Mouse (Mus musculus): ENCODE measurements at regions not wholly inside any gene's neighbourhood (a gene's known extent, or its start where the extent isn't known, plus 50 kb on each side); places are given as distances from the start of the nearest gene placed in this dataset.
"Not testable (repeated sequence)": the region's sequence is repeated elsewhere in the genome, so short reads cannot be mapped to it uniquely, and the experiment has no call there.

- no peak for DNase-seq
Measured at GRCm38 (mm10) chr1:189156906-189157305, 149.3 kb upstream of the Kctd3 start.

GRCm38 (mm10) chr1:189154376-189154775 is 146.7 kb upstream of the Kctd3 start:
- no peak for DNase-seq

GRCm38 (mm10) chr1:189153150-189153549 is 145.5 kb upstream of the Kctd3 start:
- no peak for DNase-seq

GRCm38 (mm10) chr1:189142982-189143451 is 135.4 kb upstream of the Kctd3 start:
- DNase-seq: no peak

DNA sequence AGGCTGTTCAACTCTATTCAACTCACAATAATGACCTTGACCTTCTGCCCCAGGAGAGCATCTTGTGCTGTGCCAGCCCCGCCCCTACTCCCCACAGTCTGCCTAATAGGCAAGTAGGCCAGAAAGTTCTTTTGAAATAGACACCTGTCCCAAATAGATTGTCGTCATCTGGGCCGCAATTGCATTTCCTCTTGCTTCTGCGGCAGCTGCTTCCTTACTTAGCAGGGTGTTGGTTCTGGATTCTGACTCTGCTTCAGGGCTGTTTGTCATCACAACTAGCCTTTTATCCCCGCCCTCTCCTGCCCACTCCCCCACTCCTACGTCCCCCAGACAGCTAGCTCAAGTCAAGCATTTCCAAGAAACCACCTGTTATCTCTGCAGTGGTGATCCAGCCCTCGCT is 134.9 kb upstream of the Kctd3 start:
- DNase-seq: no peak

DNA sequence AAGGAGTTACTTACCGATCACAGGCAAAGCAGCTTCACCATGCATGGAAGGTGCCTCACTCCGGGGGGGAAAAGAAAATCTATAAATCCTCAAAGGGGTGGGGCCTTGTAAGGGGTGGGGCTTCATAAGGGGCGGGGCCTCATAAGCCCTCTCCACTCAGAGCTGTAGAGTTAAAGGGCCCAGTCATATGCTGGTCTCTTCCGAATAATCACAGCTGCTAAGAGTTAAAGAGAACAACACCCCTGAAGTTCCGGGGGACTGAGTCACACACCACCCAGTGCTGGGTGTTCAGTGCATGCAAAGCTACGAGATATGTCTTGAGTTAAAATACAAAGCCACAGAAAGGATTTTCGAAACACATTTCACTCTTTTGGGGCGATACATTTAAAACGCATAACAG is 134.1 kb upstream of the Kctd3 start:
- DNase-seq: no peak

- DNase-seq: no peak
Measured at GRCm38 (mm10) chr1:189136731-189137385, 129.2 kb upstream of the Kctd3 start.

GRCm38 (mm10) chr1:189135826-189136225 is 128.2 kb upstream of the Kctd3 start:
- no peak for DNase-seq

DNA sequence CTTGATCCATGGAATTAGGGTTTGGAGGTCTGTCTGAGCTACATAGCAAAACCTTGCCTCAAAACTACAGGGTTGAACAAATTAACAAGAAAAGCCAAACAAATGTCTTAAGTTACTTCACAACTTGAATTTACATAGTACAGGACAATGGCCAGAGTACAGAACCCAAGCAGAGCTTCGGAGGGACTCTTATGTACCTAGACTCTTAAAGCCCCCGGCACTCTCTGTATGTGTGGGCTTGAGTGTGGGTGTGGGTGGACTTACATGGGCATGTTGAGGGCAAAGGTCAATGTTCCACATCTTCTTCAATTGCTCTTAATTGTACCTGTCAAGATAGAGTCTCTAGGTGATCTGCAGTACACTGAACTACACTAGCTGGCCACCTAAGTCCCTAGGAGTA is 121.1 kb upstream of the Kctd3 start:
- DNase-seq: no peak

DNA sequence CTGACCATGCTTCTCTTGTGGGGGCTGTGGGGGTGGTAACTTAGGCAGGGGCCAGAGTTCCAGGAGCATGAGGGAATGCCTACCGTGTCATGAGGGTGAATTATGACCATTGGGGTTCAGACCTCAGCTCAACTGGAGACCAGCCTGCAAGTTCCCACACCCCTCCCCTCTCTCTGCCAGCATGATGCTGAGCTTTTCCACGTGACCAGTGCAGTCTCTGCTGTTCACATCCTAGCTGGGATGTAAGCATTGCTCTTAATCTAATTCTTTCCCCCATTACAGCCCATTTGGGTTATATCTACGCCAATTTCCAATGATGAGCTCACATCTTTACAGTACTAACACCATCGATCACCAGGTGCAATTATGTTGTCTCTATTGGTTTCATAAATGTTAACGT is 120.6 kb upstream of the Kctd3 start:
- DNase-seq: not testable (repeated sequence)

- no peak for DNase-seq
Measured at GRCm38 (mm10) chr1:189127367-189127766, 119.7 kb upstream of the Kctd3 start.

- no peak for DNase-seq
Measured at GRCm38 (mm10) chr1:189119941-189120735, 112.5 kb upstream of the Kctd3 start.

- not testable (repeated sequence) for DNase-seq
Measured at GRCm38 (mm10) chr1:189119005-189119404, 111.4 kb upstream of the Kctd3 start.

DNA sequence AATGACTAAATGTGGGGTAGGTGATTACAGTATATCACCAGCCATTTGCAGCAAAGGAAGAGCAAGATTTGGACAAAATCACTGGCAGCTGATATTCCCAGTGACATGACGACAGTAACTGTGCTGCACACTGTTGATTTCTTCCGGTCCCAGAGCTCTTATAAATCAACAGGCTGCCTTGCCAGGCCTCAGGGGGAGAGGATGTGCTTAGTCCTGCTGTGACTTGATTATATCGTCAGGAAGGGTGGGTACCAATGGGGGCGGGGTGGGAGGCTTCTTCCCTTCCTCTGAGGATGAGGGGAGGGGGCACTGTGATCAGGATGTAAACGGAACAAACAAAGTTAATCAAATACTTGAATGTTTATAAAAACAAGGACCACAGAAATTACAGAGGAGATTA is 110.9 kb upstream of the Kctd3 start:
- DNase-seq: no peak

DNA sequence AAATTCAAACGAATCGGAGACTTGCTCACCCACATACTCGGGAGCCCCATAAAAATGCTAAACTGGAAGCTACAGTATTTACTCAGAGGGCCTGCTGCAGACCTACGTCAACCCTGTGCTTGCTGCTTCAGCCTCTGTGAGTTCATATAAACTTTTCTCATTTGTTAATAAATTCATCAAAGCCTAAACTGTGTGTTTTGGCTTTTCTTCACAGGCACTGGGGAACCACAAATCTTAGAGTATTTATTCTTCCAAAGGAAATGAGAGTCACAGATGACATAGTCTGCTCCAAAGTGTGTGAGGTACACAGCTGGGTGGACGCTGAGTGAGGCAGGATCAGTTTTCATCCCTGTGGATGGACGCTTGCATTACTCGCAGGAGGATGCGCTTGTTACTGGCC is 108.3 kb upstream of the Kctd3 start:
- DNase-seq: no peak

GRCm38 (mm10) chr1:189115279-189115678 is 107.6 kb upstream of the Kctd3 start:
- DNase-seq: no peak

DNA sequence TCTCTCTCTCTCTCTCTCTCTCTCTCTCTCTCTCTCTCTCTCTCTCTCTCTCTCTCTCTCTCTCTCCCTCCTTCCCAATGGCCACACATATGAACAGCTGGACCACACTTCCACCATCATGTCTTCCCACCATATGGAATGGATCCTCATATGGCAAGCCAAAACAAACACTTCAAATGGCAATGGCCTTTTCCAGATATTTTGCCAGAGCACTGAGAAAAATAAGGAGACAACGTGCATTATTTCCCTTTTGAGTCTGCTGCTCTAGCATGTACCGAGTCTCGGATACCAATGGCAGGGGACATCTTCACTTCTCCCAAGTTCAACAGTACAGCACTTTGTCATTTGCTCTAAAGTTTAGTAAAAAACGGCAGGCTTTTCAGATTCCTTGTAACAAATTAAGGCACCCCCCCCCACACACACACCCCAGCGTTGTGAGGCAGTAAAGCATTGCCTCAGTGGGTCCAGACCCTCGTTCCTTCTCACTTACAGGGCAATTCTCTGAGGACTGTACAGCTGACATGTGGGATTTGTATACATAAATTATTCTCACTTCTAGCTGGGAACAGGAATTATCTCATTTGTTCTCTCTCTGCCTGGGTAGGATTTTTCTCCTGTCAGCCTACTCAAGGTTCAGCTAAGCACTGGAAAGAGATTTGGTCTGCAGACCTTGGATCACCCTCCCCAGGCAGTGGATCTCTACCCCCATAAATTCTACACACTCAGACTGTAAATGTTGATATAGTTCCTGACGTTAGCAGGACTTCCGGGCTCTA is 100.8 kb upstream of the Kctd3 start:
- no peak for DNase-seq

- DNase-seq: no peak
Measured at GRCm38 (mm10) chr1:189107841-189108240, 100.2 kb upstream of the Kctd3 start.

GRCm38 (mm10) chr1:189107156-189107555 is 99.5 kb upstream of the Kctd3 start:
- no peak for DNase-seq

GRCm38 (mm10) chr1:189105276-189105675 is 97.6 kb upstream of the Kctd3 start:
- no peak for DNase-seq

DNA sequence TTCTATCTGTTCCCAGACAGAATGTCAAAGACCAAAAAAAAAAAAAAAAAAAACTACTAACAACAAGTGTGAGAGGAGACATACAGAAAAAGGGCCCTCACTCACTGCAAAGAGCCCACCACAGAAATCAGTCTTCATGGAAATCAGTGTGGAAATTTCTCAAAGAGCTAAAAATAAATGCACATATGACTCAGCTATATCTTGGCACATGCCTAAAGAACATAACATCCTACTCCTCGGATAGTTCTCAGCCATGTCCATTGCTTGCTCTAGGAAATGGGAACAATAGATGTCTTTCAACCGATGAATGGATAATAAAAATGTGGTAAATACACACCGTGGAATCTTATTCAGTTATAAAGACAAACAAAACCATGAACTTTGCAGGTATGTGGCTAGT is 95.1 kb upstream of the Kctd3 start:
- no peak for DNase-seq

- DNase-seq: no peak
Measured at GRCm38 (mm10) chr1:189099121-189099520, 91.5 kb upstream of the Kctd3 start.

- no peak for DNase-seq
Measured at GRCm38 (mm10) chr1:189092819-189093218, 85.2 kb upstream of the Kctd3 start.

GRCm38 (mm10) chr1:189085245-189085644 is 77.6 kb upstream of the Kctd3 start:
- DNase-seq: peak; percentile 8 to 56

Measured in thymus, adult 18-20 months (tissue).